Mouse (Mus musculus): Measurements from ENCODE around the gene Lingo2. TPM values are rescaled to one million over a fixed set of nuclear protein-coding genes. Genes with fewer than 3 reads are reported as not detected.
A peak's percentile ranks its signal among the peaks of the same experiment; 100 is the strongest.

Gene Lingo2
- total and polyA plus RNA-seq, 3 experiments, result not detected

GRCm38 (mm10) chr4:35897769-35898564 lies 1053.6 kb downstream of the Lingo2 start:
- Histone ChIP-seq H3K27ac (ENCODE audit: control insufficient read depth, low read depth, low read length) (no peak overlapping the region), H3K9ac (ENCODE audit: control insufficient read depth, low read depth, low read length, poor library complexity, severe bottlenecking) (no peak overlapping the region), H3K9me3 (replicated peaks; ENCODE audit: insufficient read depth, low read length) (no peaks in the 10 kb centered on the region), H3K4me1 (ENCODE audit: control insufficient read depth in 1 of 2, insufficient read depth in 2 of 2, low read length in 2 of 2) (no peaks in the 10 kb centered on the region), H3K79me2 (ENCODE audit: control insufficient read depth, insufficient read depth, low read length, poor library complexity) (no peaks in the 10 kb centered on the region), H3K4me3 (ENCODE audit: control insufficient read depth in 1 of 2, insufficient read depth in 1 of 2, low read depth in 2 of 2, low read length in 2 of 2) (no peak overlapping the region), H3K27me3 (ENCODE audit: control insufficient read depth in 1 of 2, insufficient read depth in 2 of 2, low read length in 2 of 2) (no peaks in the 10 kb centered on the region), H3K36me3 (ENCODE audit: control insufficient read depth in 1 of 2, insufficient read depth in 2 of 2, low read length in 2 of 2) (no peaks in the 10 kb centered on the region)
- DNase-seq (ENCODE audit: low read depth, low spot score), result no peak
- no peak for TF ChIP-seq HCFC1 (IDR thresholded peaks at IDR 0.05; ENCODE audit: low read depth, low read length)
- TF ChIP-seq NELFE (IDR thresholded peaks at IDR 0.05; ENCODE audit: low read depth, low read length), result no peak
- no peak for TF ChIP-seq TCF12 (IDR thresholded peaks at IDR 0.05; ENCODE audit: low read depth, low read length)

GRCm38 (mm10) chr4:35885591-35886542 lies 1065.7 kb downstream of the Lingo2 start:
- no peak overlapping the region for H3K27ac ChIP-seq (ENCODE audit: control insufficient read depth, low read depth, low read length)
- no peaks in the 10 kb centered on the region for H3K4me1 ChIP-seq (ENCODE audit: control insufficient read depth in 1 of 2, insufficient read depth in 2 of 2, low read length in 2 of 2)
- H3K4me3 ChIP-seq (ENCODE audit: control insufficient read depth in 1 of 2, insufficient read depth in 1 of 2, low read depth in 2 of 2, low read length in 2 of 2), result no peak overlapping the region
- no peaks in the 10 kb centered on the region for H3K9me3 ChIP-seq (replicated peaks; ENCODE audit: insufficient read depth, low read length)
- no peaks in the 10 kb centered on the region for H3K36me3 ChIP-seq (ENCODE audit: control insufficient read depth in 1 of 2, insufficient read depth in 2 of 2, low read length in 2 of 2)
- no peak for TF ChIP-seq TAL1 (IDR thresholded peaks at IDR 0.05; ENCODE audit: low read length)
- H3K9ac ChIP-seq (ENCODE audit: control insufficient read depth, low read depth, low read length, poor library complexity, severe bottlenecking), result no peak overlapping the region
- DNase-seq (ENCODE audit: low read depth, low spot score), result no peak
- H3K27me3 ChIP-seq (ENCODE audit: control insufficient read depth in 1 of 2, insufficient read depth in 2 of 2, low read length in 2 of 2), result no peaks in the 10 kb centered on the region
- H3K79me2 ChIP-seq (ENCODE audit: control insufficient read depth, insufficient read depth, low read length, poor library complexity), result no peaks in the 10 kb centered on the region

- Histone ChIP-seq H3K79me2 (ENCODE audit: control insufficient read depth, insufficient read depth, low read length, poor library complexity) (no peaks in the 10 kb centered on the region), H3K36me3 (ENCODE audit: control insufficient read depth in 1 of 2, insufficient read depth in 2 of 2, low read length in 2 of 2) (no peaks in the 10 kb centered on the region), H3K9me3 (replicated peaks; ENCODE audit: insufficient read depth, low read length) (no peaks in the 10 kb centered on the region), H3K9ac (ENCODE audit: control insufficient read depth, low read depth, low read length, poor library complexity, severe bottlenecking) (no peak overlapping the region), H3K4me1 (ENCODE audit: control insufficient read depth in 1 of 2, insufficient read depth in 2 of 2, low read length in 2 of 2) (no peaks in the 10 kb centered on the region), H3K27me3 (ENCODE audit: control insufficient read depth in 1 of 2, insufficient read depth in 2 of 2, low read length in 2 of 2) (no peaks in the 10 kb centered on the region), H3K27ac (ENCODE audit: control insufficient read depth, low read depth, low read length) (no peak overlapping the region), H3K4me3 (ENCODE audit: control insufficient read depth in 1 of 2, insufficient read depth in 1 of 2, low read depth in 2 of 2, low read length in 2 of 2) (no peak overlapping the region)
- DNase-seq (ENCODE audit: low read depth, low spot score), result peak; percentile 19
- TF ChIP-seq CHD2 (IDR thresholded peaks at IDR 0.05; ENCODE audit: low read length) (no peak), EP300 (IDR thresholded peaks at IDR 0.05; ENCODE audit: low read depth in 1 of 2, low read length in 2 of 2) (no peak), ZC3H11A (IDR thresholded peaks at IDR 0.05; ENCODE audit: low read depth, low read length) (no peak), NRF1 (IDR thresholded peaks at IDR 0.05; ENCODE audit: insufficient read depth, low read depth, low read length, poor library complexity, severe bottlenecking) (no peak), BHLHE40 (IDR thresholded peaks at IDR 0.05; ENCODE audit: borderline replicate concordance, low read depth, low read length) (no peak)
These were observed 1066.5 kb downstream of the Lingo2 start for GRCm38 (mm10) chr4:35884946-35885460.

All from MEL (cell line).